Mouse (Mus musculus) layer of hippocampus, adult 8-10 months (tissue): Measurements from ENCODE around the gene Gga3. TPM values are rescaled to one million over a fixed set of nuclear protein-coding genes. Genes with fewer than 3 reads are reported as not detected.

Source experiments
- DNase-seq, 2 experiments: peaks; one replicate each; pipeline ENCODE4 v3.0.0; 2022; ENCODE audit warnings: low spot score in 2 of 2
- total RNA-seq, 4 experiments: library from RNA; stranded (reverse); gene quantifications; 2 replicates each; pipeline ENCODE4 v1.2.4; 2022

The Gga3 gene
- total RNA-seq, 4 experiments from 2014 or later: 91.9 to 121 (median 102) TPM

GRCm38 (mm10) chr11:115630532-115631504, 27.0 kb upstream of the Gga3 start:
- no peak for DNase-seq

DNA sequence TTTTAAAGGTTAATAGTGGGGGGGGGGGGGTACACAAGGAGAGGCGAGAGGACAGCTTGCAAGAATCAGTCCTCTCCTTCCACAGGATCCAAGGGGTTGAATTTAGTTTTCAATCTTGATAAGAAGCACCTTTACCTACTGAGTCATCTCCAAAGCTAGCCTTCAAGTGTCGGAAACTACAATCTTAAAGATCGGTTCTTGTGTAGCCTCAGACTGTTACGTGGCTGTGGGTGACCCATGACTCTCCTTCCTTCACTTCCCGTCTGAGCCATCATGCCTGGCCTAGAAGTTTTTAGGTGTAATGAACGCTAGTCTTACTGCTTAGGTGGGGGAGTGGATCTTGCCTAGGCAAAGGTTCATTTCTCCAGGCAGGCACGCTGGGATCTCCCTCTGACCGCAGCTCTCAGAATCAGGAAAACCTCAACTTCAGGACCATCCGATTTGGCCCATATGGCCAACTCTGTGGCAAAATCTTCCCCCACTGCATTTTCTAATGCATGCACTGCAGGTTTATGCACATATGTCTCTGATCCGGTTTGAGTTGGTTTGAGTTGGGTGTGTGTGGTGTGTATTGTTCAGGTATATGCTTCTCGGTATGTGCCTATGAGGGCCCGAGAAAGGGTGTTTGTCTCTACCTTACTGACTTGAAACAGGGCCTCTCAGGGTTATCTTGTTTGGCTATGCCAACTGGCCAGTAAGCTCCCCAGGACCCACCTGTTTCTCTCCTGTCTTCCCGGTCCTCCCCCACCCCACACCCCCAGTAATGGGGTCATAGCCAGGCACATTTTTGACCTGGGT, 26.1 kb upstream of the Gga3 start:
- DNase-seq: no peak

DNA sequence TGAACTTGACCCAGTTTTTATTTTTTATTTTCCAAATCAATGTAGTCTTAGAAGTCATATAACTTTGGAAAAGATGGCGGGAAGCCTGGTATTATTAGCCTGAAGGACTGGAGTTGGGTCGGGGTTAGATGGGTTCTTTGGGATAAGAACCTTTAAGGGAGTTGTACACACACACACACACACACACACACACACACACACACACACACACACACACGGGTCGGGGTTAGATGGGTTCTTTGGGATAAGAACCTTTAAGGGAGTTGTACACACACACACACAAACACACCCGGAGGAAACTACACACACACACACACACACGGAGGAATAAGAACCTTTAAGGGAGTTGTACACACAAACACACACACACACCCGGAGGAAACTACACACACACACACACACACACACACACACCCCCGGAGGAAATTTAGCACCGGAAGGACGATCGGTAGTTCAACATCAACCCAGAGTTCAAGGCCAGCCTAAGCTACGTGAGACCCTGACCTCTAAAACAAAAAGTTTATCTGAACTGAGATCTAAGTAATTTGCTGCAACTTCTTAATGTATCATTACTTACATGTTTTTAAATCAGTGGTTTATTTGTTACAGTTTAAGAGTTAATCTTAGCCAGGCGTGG, 24.7 kb upstream of the Gga3 start:
- no peak for DNase-seq

- DNase-seq: peak; percentile 99 to 100
Observed at GRCm38 (mm10) chr11:115627705-115628464, 24.0 kb upstream of the Gga3 start, which contains the start of gene Slc25a19. TSS of gene Slc25a19 (minus strand) at chr11:115628295.

DNA sequence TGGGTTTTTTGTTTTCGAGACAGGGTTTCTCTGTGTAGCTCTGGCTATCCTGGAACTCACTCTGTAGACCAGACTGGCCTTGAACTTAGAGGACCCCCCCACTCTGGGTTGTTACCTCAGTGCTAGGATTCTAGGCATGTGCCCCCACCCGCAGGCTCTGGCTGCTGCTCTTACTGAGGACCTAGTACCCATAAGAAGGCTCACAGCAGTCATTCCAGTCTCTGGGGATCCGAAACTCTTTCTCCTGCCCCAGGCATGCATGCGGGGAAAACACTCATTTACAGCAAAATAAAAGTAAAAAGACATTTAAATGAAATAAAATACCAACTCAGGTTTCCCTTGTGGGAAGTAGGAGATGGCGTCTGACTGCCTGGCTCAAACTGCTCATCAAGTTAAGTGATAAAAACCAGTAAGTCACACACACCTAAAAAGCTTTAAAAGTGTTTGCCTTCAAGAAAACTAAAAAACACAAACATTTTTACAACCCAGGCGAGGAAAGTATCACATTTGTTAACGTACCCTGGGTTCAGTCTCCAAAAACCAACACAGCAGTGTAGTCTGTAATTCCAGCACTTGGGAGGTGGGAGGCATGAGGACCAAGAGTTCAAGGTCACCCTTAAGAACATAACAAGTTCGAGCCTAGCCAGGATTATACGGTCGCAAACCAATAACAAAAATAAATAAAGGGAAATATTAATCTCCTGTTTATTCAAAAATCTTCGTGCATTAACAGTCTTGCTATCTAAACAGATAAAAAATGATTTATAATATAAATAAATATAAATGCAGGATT, 23.2 kb upstream of the Gga3 start:
- no peak for DNase-seq

GRCm38 (mm10) chr11:115625877-115626276, 22.0 kb upstream of the Gga3 start:
- no peak for DNase-seq

GRCm38 (mm10) chr11:115623487-115624070, 19.7 kb upstream of the Gga3 start:
- no peak for DNase-seq

DNA sequence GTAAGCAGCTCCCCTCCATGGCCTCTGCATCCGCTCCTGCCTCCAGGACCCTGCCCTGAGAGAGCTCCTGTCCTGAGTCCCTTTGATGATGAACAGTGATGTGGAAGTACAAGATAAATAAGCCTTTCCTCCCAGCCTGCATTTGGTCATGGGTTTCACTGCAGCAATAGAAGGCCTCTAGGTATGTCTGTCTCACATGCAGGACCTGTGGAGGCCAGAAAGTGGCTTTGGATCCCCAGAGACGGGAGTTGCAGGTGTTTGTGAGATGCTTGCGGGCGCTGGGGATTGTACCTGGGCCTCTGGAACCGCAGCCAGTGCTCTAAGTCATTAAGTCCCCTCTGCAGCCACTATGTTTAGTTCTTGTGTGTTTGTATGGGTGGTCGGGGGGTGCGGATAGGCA, 16.1 kb upstream of the Gga3 start:
- no peak for DNase-seq

- no peak for DNase-seq
Observed at GRCm38 (mm10) chr11:115618732-115619516, 15.1 kb upstream of the Gga3 start.

DNA sequence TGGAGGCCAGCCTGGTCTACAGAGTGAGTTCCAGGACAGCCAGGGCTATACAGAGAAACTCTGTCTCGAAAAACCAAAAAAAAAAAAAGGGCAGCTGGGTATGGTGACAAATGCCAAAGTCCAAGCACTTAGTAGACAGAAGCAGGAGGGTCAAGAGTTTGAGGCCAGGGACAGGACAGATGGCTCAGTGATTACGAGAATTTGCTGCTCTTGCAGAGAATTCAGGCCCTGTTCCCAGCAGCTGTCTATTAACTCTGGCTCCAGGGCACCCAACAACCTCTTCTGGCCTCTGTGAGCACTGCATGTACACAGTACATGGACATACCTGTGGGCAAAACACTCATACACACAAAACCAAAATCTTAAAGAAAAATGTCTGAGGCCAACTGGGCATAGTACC, 14.2 kb upstream of the Gga3 start:
- DNase-seq: no peak

DNA sequence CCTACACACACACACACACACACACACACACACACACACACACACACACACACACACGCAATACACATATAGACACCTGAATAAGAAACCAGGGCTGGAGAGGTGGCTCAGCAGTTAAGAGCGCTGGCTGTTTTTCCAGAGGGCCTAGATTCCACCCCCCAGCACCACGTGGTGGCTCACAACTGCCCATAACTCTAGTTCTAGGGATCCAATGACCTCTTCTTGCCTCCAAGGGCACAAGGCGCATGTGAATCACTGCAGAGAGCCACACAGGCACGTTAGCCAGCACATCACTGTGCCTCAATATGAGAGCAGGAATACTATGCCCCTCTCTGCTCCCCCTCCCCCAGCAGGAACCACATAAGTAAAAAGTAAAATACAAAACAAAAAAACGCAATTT, 13.0 kb upstream of the Gga3 start:
- DNase-seq: no peak

DNA sequence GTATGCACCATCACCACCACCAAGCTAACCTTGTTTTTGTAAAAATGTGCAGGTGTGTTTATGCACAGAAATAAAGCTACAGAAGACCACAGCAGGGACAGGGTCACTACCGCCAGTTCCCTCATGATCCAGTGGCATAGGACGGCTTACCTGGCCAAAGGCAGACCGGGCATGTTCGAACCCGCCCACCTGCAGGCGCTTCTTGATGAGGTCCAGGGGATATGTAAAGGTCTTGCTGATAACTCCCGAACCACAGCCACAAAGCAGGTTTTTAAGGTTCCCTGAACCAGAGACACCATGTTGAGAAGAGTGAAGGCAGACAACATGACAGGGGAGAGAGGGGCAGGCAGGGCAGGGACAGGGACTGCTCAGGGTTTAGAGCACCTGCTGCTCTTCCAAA, 12.5 kb upstream of the Gga3 start:
- DNase-seq: no peak

GRCm38 (mm10) chr11:115615875-115616274, 12.0 kb upstream of the Gga3 start:
- DNase-seq: no peak

DNA sequence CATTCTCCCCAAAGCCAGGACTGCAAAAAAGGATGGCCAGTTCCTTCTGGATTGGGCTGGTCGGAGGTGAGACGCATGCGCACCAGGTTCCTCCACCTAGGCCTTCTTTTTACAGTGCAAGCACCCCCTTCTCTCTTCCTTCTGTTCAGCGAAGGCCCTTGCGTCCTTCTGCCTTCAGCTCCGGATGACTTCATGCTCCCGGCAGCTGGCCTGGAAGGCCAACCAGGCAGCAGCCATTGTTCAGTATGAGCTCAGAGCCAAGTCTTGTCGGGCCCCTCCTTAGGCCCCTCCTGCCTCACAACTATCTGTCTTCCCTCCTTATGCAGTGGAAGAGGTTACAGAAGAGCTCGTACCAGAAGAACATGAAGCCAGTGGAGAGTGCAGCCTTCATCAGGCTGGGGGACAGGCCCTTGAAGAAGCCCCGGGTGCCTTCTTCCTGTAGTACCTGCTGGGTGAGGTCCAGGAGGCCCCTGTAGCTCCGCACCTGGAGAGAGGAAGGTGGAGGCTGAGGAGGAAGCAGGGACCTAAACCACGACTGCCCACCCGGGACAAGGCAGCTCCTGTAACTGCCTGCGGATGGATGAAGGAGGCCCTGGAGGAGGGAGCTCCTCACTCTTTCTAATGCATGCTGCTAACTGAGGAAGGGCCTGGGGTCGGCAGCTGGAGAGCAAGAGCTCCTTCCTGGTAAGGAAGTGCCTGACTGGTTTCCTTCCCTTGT, 11.4 kb upstream of the Gga3 start:
- DNase-seq: no peak

GRCm38 (mm10) chr11:115614346-115615107, 10.7 kb upstream of the Gga3 start:
- DNase-seq: no peak

- no peak for DNase-seq
Observed at GRCm38 (mm10) chr11:115613138-115613945, 9.5 kb upstream of the Gga3 start.
